Mouse (Mus musculus): Measurements from ENCODE around the gene Mrps18a. TPM values are rescaled to one million over a fixed set of nuclear protein-coding genes. Genes with fewer than 3 reads are reported as not detected.

Gene Mrps18a
- polyA plus RNA-seq (2015; fragmentation: Nextera tagmentation; extraction: Ambion mirVana): 124 and 134 TPM in 2 replicates

DNA sequence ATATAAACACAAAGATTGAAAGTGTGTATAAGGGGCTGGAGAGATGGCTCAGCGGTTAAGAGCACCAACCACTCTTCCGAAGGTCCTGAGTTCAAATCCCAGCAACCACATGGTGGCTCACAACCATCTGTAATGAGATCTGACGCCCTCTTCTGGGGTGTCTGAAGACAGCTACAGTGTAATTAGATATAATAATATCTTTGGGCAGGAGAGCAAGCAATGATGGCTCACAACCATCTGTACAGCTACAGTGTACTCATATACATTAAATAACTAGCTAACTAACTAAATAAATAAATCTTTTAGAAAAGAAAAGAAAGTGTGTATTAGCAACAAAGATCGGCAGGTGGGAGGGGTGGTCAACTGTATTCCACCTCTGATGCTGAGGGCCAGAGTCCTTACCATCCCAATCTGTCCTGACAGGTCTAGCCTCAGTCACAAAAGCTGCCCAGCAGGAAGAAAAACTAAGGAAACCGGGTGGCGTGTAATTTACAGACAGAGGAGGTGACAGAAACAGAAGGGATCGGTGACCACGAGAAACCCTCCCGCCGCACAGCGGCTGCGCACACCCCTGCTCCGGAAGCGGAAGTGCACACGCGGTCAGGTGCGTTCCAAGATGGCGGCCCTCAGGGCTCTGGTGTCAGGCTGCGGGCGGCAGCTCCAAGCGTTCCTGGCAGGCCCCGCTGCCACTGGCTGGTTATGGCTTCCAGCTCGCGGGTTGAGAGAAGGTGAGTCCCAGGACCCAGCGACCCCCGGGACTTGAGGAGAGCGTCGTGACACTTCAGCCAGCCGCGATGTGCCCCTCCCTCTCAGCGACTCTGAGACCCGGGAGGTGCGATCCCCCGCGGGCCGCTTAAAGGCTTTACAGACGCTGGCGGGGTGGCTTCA, at the start of gene Mrps18a:
TSS of gene Mrps18a (plus strand) at position 585 of the 888 bp plus-strand sequence.
- no peaks in the 10 kb centered on the region for H3K9me3 ChIP-seq (replicated peaks)
- peak within 1 kb of the TSS; percentile 71 for H3K4me2 ChIP-seq (replicated peaks)
- WGBS: 7% methylated on average over 38 of the region's 38 CpGs
- H3K4me3 ChIP-seq (replicated peaks): peak within 1 kb of the TSS; percentile 66
- no peaks in the 10 kb centered on the region for H3K27me3 ChIP-seq
- peaks cover 21% of the 10 kb centered on the region for H3K4me1 ChIP-seq
- peak; percentile 90 for ATAC-seq (ENCODE audit: insufficient number of reproducible peaks, low FRiP score, low TSS enrichment, low read depth)
- peak within 1 kb of the TSS; percentile 35; the same call in 1 of the 2 replicates for H3K27ac ChIP-seq (replicated peaks)
- 0 out of 2 replicates have a peak, but pooled peaks cover 3% of the 10 kb centered on the region for H3K36me3 ChIP-seq
- H3K9ac ChIP-seq: peak within 1 kb of the TSS; percentile 43

GRCm38 (mm10) chr17:46063283-46063973, 47.4 kb upstream of the Mrps18a start:
- no peaks in the 10 kb centered on the region for H3K27me3 ChIP-seq
- H3K9ac ChIP-seq: no peak overlapping the region
- H3K4me2 ChIP-seq (replicated peaks): no peak overlapping the region
- no peaks in the 10 kb centered on the region for H3K9me3 ChIP-seq (replicated peaks)
- 24% methylated on average over 10 of the region's 10 CpGs for WGBS
- peak; percentile 70 for ATAC-seq (ENCODE audit: insufficient number of reproducible peaks, low FRiP score, low TSS enrichment, low read depth)
- H3K4me1 ChIP-seq: peaks cover 16% of the 10 kb centered on the region
- H3K4me3 ChIP-seq (replicated peaks): no peak overlapping the region
- H3K36me3 ChIP-seq: no peaks in the 10 kb centered on the region
- H3K27ac ChIP-seq (replicated peaks): no peak overlapping the region

- H3K27ac ChIP-seq (replicated peaks): no peak overlapping the region
- no peak for ATAC-seq (ENCODE audit: insufficient number of reproducible peaks, low FRiP score, low TSS enrichment, low read depth)
- no peaks in the 10 kb centered on the region for H3K27me3 ChIP-seq
- H3K4me1 ChIP-seq: peaks cover 16% of the 10 kb centered on the region
- no peak overlapping the region for H3K4me2 ChIP-seq (replicated peaks)
- H3K9ac ChIP-seq: no peak overlapping the region
- H3K9me3 ChIP-seq (replicated peaks): no peaks in the 10 kb centered on the region
- H3K36me3 ChIP-seq: no peaks in the 10 kb centered on the region
- no peak overlapping the region for H3K4me3 ChIP-seq (replicated peaks)
- WGBS: 43% methylated on average over 6 of the region's 6 CpGs
Observed at GRCm38 (mm10) chr17:46063974-46064312, 46.8 kb upstream of the Mrps18a start.

DNA sequence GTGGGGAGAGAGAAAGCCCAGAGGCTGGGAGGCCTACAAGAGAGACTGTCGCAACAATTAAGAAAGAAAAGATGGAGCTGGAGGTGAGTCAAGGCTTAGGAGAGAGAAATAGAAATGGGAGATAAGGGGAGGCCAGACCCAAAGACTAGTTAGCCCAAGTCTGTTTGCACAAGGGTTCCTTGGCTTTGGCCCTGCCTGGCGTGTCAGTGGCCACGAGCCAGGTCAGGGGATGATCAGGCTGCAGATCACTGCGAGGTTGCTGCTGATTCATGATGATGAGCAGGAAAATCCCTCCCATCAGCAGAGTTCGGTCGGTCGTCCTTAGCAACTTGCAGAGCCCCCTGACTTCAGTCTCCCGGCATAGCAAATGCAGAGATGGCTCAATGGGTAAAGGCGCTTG, 40.7 kb upstream of the Mrps18a start:
- Histone ChIP-seq H3K9me3 (replicated peaks) (no peaks in the 10 kb centered on the region), H3K4me3 (replicated peaks) (no peak overlapping the region), H3K36me3 (no peaks in the 10 kb centered on the region), H3K27ac (replicated peaks) (no peak overlapping the region), H3K27me3 (no peaks in the 10 kb centered on the region), H3K9ac (no peak overlapping the region), H3K4me1 (peaks cover 31% of the 10 kb centered on the region), H3K4me2 (replicated peaks) (no peak overlapping the region)
- 72% methylated on average over 9 of the region's 9 CpGs for WGBS
- ATAC-seq (ENCODE audit: insufficient number of reproducible peaks, low FRiP score, low TSS enrichment, low read depth): no peak

- WGBS: 81% methylated on average over 3 of the region's 3 CpGs
- Histone ChIP-seq H3K36me3 (no peaks in the 10 kb centered on the region), H3K4me2 (replicated peaks) (no peak overlapping the region), H3K27me3 (no peaks in the 10 kb centered on the region), H3K9me3 (replicated peaks) (no peaks in the 10 kb centered on the region), H3K27ac (replicated peaks) (no peak overlapping the region), H3K4me1 (peaks cover 34% of the 10 kb centered on the region), H3K4me3 (replicated peaks) (no peak overlapping the region), H3K9ac (no peak overlapping the region)
- no peak for ATAC-seq (ENCODE audit: insufficient number of reproducible peaks, low FRiP score, low TSS enrichment, low read depth)
Observed at GRCm38 (mm10) chr17:46071531-46071930, 39.3 kb upstream of the Mrps18a start.

GRCm38 (mm10) chr17:46073730-46074301, 37.0 kb upstream of the Mrps18a start:
- H3K27ac ChIP-seq (replicated peaks): peak overlapping the region; percentile 25
- no peaks in the 10 kb centered on the region for H3K27me3 ChIP-seq

DNA sequence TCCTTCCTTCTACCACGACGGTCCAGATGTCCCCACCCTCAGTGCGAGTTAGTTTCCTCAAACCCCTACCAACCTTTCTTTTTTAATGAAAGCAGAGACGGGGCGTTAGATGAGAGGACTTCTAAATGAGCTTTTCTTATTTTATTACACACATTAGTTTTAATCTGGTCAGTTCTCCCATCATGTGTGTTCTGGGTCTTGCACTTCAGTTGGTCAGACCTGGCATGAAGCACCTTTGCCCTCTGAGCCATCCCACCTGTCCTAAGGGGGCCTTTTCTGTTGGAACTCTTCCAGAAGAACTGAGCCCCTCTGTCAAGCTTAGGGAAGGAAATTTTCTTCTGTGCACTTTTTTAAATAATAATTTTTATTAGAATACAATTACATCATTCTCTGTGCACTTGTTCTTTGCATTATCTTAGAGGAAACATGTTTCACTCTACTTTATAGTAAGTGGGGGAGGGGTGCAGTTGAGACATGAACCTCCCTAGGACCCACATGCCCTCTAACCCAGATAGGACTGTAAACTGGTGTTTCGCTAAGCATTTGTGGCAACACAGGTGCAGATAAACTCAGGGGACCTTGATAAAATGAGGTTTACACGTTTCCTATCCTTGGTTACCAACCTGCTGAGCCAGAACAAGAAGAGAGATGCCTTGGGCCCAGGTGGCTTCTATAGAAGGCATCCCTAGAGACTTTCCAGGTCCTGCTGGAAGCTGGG, 36.2 kb upstream of the Mrps18a start:
- no peaks in the 10 kb centered on the region for H3K27me3 ChIP-seq
- peak overlapping the region; percentile 25; the same call in 1 of the 2 replicates for H3K27ac ChIP-seq (replicated peaks)
- ATAC-seq (ENCODE audit: insufficient number of reproducible peaks, low FRiP score, low TSS enrichment, low read depth): no peak
- peak overlapping the region; percentile 30 for H3K4me3 ChIP-seq (replicated peaks)
- no peak overlapping the region for H3K9ac ChIP-seq
- H3K9me3 ChIP-seq (replicated peaks): no peaks in the 10 kb centered on the region
- H3K36me3 ChIP-seq: no peaks in the 10 kb centered on the region
- H3K4me1 ChIP-seq: peaks cover 34% of the 10 kb centered on the region
- H3K4me2 ChIP-seq (replicated peaks): peak overlapping the region; percentile 53
- 27% methylated on average over 7 of the region's 7 CpGs for WGBS

More at GRCm38 (mm10) chr17:46073730-46074301, 37.0 kb upstream of the Mrps18a start:
- WGBS: 5% methylated on average over 23 of the region's 23 CpGs
- no peak overlapping the region for H3K9ac ChIP-seq
- H3K9me3 ChIP-seq (replicated peaks): no peaks in the 10 kb centered on the region
- H3K4me3 ChIP-seq (replicated peaks): peak overlapping the region; percentile 30
- no peaks in the 10 kb centered on the region for H3K36me3 ChIP-seq
- H3K4me1 ChIP-seq: peaks cover 34% of the 10 kb centered on the region
- H3K4me2 ChIP-seq (replicated peaks): peak overlapping the region; percentile 53
- peak; percentile 86 for ATAC-seq (ENCODE audit: insufficient number of reproducible peaks, low FRiP score, low TSS enrichment, low read depth)

GRCm38 (mm10) chr17:46075116-46075485, 35.7 kb upstream of the Mrps18a start:
- H3K9ac ChIP-seq: no peak overlapping the region
- peaks cover 34% of the 10 kb centered on the region for H3K4me1 ChIP-seq
- H3K4me2 ChIP-seq (replicated peaks): no peak overlapping the region
- no peak for ATAC-seq (ENCODE audit: insufficient number of reproducible peaks, low FRiP score, low TSS enrichment, low read depth)
- no peak overlapping the region for H3K4me3 ChIP-seq (replicated peaks)
- WGBS: 50% methylated on average over 3 of the region's 3 CpGs
- H3K36me3 ChIP-seq: no peaks in the 10 kb centered on the region
- H3K27ac ChIP-seq (replicated peaks): no peak overlapping the region
- no peaks in the 10 kb centered on the region for H3K27me3 ChIP-seq
- no peaks in the 10 kb centered on the region for H3K9me3 ChIP-seq (replicated peaks)

DNA sequence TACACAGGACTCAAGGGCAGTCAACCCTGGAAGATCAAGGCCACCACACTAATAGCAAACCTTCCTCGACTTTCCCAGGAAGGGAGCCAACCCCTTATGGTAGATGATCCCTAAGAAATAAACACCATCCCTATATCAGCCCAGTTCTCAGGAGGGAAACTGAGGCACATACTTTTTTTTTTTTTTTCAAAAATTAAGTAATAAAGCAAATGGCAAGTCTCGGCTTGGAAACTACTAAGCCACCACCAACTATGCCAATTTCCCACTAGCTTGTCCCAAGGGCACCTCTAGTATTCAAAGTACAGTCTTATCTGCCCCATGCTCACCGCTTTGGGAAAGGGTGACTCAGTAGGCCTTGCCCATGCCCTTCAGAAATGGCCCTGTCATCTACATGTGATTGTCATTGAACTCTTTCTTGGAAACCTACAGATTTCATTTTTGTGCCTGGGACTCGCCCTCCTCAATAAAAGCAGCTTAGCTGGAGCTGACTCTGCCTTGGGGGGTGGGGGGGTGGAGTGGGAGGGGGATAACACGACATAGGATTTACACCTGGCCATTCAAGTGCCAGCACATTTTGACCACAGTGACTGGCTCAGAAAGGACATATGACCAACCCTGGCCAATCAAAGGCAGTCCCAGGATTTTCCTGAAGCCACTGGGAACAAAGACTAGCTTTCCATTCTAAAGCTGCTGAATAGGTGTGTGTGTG, 35.1 kb upstream of the Mrps18a start:
- H3K4me1 ChIP-seq: peaks cover 34% of the 10 kb centered on the region
- WGBS: 70% methylated on average over 5 of the region's 5 CpGs
- H3K9me3 ChIP-seq (replicated peaks): no peaks in the 10 kb centered on the region
- no peaks in the 10 kb centered on the region for H3K27me3 ChIP-seq
- H3K9ac ChIP-seq: no peak overlapping the region
- no peak for ATAC-seq (ENCODE audit: insufficient number of reproducible peaks, low FRiP score, low TSS enrichment, low read depth)
- no peak overlapping the region for H3K4me3 ChIP-seq (replicated peaks)
- no peak overlapping the region for H3K4me2 ChIP-seq (replicated peaks)
- H3K27ac ChIP-seq (replicated peaks): no peak overlapping the region
- no peaks in the 10 kb centered on the region for H3K36me3 ChIP-seq

DNA sequence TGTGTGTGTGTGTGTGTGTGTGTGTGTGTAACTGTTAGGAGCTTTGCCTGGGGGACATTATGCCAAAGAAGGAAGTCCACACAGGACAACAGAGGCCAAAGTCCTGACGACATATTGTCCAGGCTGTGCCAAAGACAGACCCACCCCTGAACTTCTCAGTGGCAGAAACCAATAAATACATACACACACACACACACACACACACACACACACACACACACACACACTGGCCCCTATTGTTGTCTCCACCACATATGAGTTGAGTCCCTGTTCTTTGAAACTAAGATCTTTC, 34.6 kb upstream of the Mrps18a start:
- Histone ChIP-seq H3K4me1 (peaks cover 37% of the 10 kb centered on the region), H3K4me3 (replicated peaks) (no peak overlapping the region), H3K27ac (replicated peaks) (no peak overlapping the region), H3K9me3 (replicated peaks) (no peaks in the 10 kb centered on the region), H3K36me3 (no peaks in the 10 kb centered on the region), H3K27me3 (no peaks in the 10 kb centered on the region), H3K4me2 (replicated peaks) (no peak overlapping the region), H3K9ac (no peak overlapping the region)
- WGBS: 58% methylated on average over 1 of the region's 1 CpGs
- ATAC-seq (ENCODE audit: insufficient number of reproducible peaks, low FRiP score, low TSS enrichment, low read depth): no peak

Measured in embryonic facial prominence, embryonic 15.5 days (tissue).